Mouse (Mus musculus): ENCODE results near the gene C2cd4a. TPM values are rescaled to one million over a fixed set of nuclear protein-coding genes. Genes with fewer than 3 reads are reported as not detected.

The C2cd4a gene
- polyA plus RNA-seq, 1 experiment from 2014 or later: 1.3 TPM

DNA sequence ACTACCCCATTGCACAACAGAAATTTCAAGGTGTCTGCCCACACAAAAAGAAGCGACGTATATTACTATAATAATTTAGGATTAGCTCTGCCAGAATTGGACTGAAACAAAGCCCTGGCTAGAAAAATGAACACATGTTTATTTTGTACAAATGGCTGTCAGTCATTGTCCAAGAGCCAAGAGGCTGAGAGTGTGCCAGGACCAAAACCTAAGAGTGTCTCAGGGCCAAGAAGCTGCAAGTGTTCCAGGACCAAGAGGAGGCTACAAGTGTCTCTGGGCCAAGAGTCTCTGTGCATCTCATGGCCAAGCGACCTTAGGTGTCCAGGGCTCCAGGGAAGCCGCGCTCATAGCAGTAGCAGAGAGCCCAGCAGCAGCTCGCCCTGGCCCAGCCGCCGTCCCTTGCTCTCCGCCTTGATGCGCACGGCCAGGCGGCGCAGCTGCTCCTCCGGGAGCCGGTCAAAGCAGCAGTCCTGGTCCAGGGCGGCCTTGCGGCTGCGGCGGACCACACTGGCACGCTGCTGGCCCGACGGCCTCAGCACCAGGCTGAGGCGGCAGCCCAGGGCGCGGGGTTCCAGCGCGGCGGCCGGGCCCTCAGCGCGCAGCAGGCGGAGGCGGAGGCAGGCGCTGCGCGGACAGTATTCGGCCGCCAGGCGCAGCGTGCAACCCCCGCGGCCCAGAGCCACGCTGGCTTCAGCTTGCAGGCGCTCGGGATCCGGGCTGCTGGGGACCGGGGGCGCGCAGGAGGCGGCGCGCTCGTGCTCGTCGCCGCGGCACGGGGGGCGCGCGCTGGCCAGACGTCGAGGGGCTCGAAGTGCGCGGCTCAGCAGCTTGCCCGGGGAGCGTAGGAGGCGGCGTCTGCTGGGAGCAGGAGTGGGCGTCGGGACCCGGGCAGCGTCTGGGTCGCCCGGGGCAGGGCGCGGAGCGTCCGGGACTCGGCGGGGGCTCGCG, 1.4 kb downstream of the C2cd4a start:
- 1% methylated on average over 76 of the region's 84 CpGs for WGBS
- Histone ChIP-seq H3K9ac (peak overlapping the region; percentile 46), H3K4me1 (peaks cover 27% of the 10 kb centered on the region), H3K4me2 (peak overlapping the region; percentile 96), H3K36me3 (no peaks in the 10 kb centered on the region), H3K9me3 (no peaks in the 10 kb centered on the region), H3K27ac (peak overlapping the region; percentile 68), H3K4me3 (peak overlapping the region; percentile 57), H3K27me3 (peaks cover 45% of the 10 kb centered on the region)
- ATAC-seq (ENCODE audit: borderline replicate concordance, extremely low read depth, low FRiP score, low TSS enrichment): peak; percentile 89

DNA sequence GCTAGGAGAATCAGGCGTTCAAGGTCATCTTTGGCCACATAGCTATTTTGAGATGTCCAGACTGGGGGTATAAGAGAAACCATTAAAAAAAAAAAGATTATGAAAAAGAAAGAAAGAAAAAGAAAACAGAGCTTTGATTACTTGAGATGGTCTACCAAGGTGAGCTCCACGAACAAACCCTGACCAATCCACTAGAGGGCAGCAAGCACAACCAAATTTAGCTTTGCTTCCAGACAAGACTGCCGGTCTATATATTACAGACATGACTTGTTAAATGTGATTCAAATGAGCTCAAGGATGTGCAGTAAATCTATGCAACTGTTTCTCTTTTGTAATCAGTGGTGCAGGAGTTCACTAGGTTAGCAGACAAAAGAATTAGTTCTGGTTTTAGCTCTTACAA, 3.9 kb downstream of the C2cd4a start:
- 5% methylated on average over 3 of the region's 3 CpGs for WGBS
- peaks cover 45% of the 10 kb centered on the region for H3K27me3 ChIP-seq
- H3K27ac ChIP-seq: no peak overlapping the region
- peaks cover 30% of the 10 kb centered on the region for H3K4me1 ChIP-seq
- H3K9ac ChIP-seq: no peak overlapping the region
- H3K4me2 ChIP-seq: no peak overlapping the region
- H3K4me3 ChIP-seq: no peak overlapping the region
- H3K36me3 ChIP-seq: no peaks in the 10 kb centered on the region
- no peak for ATAC-seq (ENCODE audit: borderline replicate concordance, extremely low read depth, low FRiP score, low TSS enrichment)
- H3K9me3 ChIP-seq: no peaks in the 10 kb centered on the region

DNA sequence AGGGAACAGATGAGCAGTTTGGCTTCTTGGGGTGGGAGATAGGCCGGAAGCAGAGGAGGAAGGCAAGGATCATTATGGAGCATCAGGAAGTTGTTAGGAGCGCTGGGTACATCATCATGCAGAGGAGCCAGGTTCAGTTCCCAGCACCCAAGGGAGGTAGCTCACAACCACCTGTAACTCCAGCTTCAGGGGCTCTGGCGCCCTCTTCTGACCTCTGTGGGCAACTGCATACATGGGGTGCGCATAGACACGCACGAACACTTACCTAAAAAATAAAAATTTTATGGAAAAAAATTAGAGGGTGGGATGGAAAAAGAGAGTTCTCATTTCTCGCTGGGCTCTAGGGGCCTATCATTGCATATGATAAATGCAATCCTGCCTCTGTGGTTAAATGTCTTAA, 6.6 kb downstream of the C2cd4a start:
- no peak overlapping the region for H3K4me3 ChIP-seq
- H3K9me3 ChIP-seq: no peaks in the 10 kb centered on the region
- peaks cover 21% of the 10 kb centered on the region; the same call in 1 of the 2 replicates for H3K27me3 ChIP-seq
- H3K9ac ChIP-seq: no peak overlapping the region
- no peak overlapping the region for H3K27ac ChIP-seq
- no peak overlapping the region for H3K4me2 ChIP-seq
- no peaks in the 10 kb centered on the region for H3K36me3 ChIP-seq
- H3K4me1 ChIP-seq: peaks cover 11% of the 10 kb centered on the region; the same call in 1 of the 2 replicates
- WGBS: 84% methylated on average over 7 of the region's 7 CpGs
- no peak for ATAC-seq (ENCODE audit: borderline replicate concordance, extremely low read depth, low FRiP score, low TSS enrichment)

DNA sequence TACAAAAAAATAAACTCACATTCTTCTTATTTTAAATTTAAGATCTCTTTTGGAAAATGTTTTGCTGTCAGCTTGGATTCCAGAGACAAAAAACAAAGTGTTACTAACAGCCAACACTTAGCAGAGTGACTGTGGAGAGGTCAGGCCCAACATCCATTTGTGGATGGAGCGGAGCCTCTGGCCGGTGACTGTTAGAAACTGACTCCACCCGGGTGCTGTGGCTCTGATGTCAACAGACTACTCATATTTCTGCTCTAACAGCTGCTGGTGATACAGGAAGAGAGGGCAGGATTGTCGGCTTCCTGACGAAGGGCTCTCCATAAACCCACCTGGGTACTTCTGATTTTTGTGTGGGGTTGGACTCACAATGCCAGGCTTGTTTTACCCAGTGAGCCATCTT, 9.0 kb downstream of the C2cd4a start:
- no peaks in the 10 kb centered on the region for H3K9me3 ChIP-seq
- 24% methylated on average over 5 of the region's 5 CpGs for WGBS
- H3K36me3 ChIP-seq: no peaks in the 10 kb centered on the region
- no peak for ATAC-seq (ENCODE audit: borderline replicate concordance, extremely low read depth, low FRiP score, low TSS enrichment)
- no peak overlapping the region for H3K4me3 ChIP-seq
- 0 out of 2 replicates have a peak, but pooled peaks cover 5% of the 10 kb centered on the region for H3K4me1 ChIP-seq
- H3K9ac ChIP-seq: no peak overlapping the region
- H3K27ac ChIP-seq: no peak overlapping the region
- no peak overlapping the region for H3K4me2 ChIP-seq
- H3K27me3 ChIP-seq: no peaks in the 10 kb centered on the region

DNA sequence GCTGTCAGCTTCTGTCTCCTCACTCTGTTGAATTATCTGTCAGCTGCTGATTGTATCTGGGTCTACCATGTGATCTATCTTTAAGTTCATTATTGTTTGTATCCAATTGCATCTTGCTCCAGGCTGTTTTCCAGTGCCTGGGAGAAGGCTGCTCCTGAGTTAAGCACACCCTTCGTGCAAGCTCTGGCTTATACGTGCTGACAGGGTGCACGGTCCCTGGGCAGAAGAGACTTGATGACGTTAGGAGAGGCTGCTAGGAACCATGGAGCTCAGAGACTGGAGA, 13.5 kb downstream of the C2cd4a start:
- H3K4me3 ChIP-seq: no peak overlapping the region
- no peaks in the 10 kb centered on the region for H3K9me3 ChIP-seq
- H3K27ac ChIP-seq: no peak overlapping the region
- H3K27me3 ChIP-seq: no peaks in the 10 kb centered on the region
- peaks cover 18% of the 10 kb centered on the region for H3K4me1 ChIP-seq
- H3K4me2 ChIP-seq: no peak overlapping the region
- ATAC-seq (ENCODE audit: borderline replicate concordance, extremely low read depth, low FRiP score, low TSS enrichment): no peak
- 71% methylated on average over 4 of the region's 4 CpGs for WGBS
- H3K36me3 ChIP-seq: no peaks in the 10 kb centered on the region
- no peak overlapping the region for H3K9ac ChIP-seq

DNA sequence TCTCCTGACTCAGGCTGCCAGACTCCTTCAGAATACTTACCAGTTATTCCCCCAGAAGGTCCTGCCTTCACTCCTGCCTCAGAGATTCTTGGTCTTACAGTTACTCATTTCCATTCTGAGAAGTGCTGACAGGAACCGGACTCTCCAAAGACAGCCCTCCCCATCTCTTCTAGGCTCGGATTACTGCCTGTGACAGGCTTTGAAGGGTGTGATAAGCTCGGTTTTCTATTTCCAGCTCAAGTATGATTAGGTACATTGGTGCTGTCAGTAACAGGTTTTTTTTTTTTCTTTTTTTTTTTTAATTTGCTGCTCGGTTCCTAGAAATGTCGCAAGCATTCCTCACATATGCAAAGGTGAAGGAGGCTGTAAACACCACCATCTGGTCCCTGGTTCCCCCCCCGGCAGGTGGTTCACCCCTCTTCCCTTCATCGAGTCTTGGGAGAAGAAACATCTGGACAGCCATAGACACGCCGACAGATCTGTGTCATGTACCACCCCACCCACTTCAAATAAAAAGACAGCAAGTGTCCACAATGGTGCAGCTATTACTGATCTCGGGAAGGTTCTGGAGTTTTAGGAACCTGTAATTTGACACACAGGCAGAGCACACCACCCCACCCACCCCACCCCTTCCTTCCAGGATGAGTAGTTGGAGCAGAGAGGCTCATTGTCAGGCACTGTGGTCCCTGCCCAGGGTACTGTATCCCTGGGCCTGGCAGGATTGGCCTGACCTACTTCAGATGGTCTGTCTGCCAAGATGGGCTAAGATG, 14.0 kb downstream of the C2cd4a start:
- Histone ChIP-seq H3K4me2 (no peak overlapping the region), H3K4me3 (no peak overlapping the region), H3K9me3 (no peaks in the 10 kb centered on the region), H3K9ac (no peak overlapping the region), H3K27me3 (no peaks in the 10 kb centered on the region), H3K27ac (no peak overlapping the region), H3K4me1 (peaks cover 17% of the 10 kb centered on the region), H3K36me3 (no peaks in the 10 kb centered on the region)
- no peak for ATAC-seq (ENCODE audit: borderline replicate concordance, extremely low read depth, low FRiP score, low TSS enrichment)
- 9% methylated on average over 10 of the region's 10 CpGs for WGBS

DNA sequence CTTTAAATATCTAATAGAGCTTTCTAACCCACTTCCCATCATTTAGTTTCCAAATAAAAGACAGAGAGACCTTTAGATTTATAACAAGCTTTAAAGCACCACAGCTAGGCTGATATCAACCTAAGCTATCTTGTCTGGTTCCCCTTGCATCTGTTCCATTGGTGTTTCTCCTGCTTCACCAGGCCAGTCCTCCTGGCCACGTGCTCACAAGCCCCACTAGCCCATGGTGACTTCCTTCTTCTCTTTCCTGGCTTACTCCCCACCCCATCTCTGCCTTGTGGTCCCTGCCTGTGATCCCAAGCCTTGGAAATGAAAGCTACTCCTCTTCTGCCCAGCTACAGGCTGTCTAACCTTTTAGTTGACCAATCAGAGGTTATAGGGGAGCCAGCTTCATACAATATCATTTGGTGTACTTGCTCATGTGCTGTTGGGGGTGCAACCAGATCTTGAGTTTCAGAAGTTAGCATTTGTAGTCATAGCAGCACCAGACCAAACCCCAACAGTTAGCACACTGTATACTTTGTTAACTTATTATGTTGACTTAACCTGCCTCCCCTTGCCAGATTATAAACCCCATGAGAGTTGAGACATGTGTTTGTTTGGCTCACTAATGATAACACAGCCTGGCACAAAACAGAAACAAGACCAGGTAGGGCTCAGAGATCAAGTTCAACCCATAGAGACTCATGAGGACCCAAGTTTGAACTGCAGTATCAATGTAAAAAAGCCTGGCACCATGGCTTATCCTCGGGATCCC, 15.8 kb downstream of the C2cd4a start:
- Histone ChIP-seq H3K36me3 (no peaks in the 10 kb centered on the region), H3K9me3 (no peaks in the 10 kb centered on the region), H3K4me1 (peaks cover 20% of the 10 kb centered on the region), H3K4me2 (no peak overlapping the region), H3K27me3 (no peaks in the 10 kb centered on the region), H3K9ac (no peak overlapping the region), H3K27ac (no peak overlapping the region), H3K4me3 (no peak overlapping the region)
- no peak for ATAC-seq (ENCODE audit: borderline replicate concordance, extremely low read depth, low FRiP score, low TSS enrichment)
- 71% methylated on average over 2 of the region's 2 CpGs for WGBS

DNA sequence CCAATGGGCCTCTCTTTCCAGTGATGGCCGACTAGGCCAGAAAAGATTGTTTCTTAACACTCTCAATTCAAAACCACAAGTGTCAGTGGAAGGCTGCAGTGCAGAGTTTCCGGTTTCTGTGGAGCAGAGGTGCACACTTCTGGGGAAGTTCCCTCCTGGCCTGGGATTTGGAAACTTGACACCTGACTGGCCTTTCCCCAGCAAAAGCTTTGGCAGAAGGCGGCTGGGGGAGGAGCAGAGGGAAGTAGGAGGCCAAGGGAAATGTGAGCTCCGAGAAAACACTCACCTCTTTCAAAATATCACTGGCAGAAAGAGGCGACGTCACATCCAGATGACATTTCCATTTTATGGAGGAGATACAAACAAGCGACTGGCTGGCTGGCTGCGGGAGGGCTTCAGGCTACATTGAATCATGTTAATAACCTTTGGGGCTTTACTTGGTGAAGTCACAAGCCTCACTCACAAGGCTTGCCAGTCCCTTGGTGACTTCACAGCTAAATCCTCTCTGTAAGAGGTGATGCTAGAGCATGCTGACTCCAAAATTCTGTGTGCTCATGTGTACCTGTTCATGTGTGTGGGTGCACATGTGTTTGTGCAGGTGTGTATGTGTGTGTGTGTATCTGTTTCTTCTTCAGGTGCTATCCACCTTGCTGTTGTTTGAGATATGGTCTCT, 18.3 kb downstream of the C2cd4a start:
- 1% methylated on average over 8 of the region's 8 CpGs for WGBS
- no peaks in the 10 kb centered on the region for H3K27me3 ChIP-seq
- H3K27ac ChIP-seq: peak overlapping the region; percentile 77
- no peaks in the 10 kb centered on the region for H3K36me3 ChIP-seq
- ATAC-seq (ENCODE audit: borderline replicate concordance, extremely low read depth, low FRiP score, low TSS enrichment): peak; percentile 84
- H3K9me3 ChIP-seq: no peaks in the 10 kb centered on the region
- H3K9ac ChIP-seq: no peak overlapping the region
- peaks cover 20% of the 10 kb centered on the region for H3K4me1 ChIP-seq
- H3K4me3 ChIP-seq: no peak overlapping the region
- peak overlapping the region; percentile 35 for H3K4me2 ChIP-seq

DNA sequence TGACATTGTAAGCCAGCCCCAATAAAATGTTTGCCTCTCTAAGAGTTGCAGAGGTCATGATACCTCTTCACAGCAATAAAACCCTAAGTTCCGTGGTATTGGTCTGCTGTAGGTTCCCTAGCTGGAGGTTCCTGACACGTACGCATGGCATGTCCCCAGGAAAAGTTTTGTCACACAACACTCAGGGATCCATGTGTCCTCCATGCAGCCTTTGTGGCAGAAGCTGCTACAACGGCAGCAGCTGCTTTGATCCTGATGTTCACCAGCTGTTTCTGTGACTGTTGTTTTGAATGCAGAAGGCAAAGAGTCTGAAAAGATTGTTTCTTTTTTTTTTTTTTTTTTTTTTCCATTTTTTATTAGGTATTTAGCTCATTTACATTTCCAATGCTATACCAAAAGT, 19.0 kb downstream of the C2cd4a start:
- WGBS: 44% methylated on average over 4 of the region's 4 CpGs
- ATAC-seq (ENCODE audit: borderline replicate concordance, extremely low read depth, low FRiP score, low TSS enrichment): peak; percentile 50; the same call in 1 of the 2 replicates
- peak overlapping the region; percentile 77 for H3K27ac ChIP-seq

DNA sequence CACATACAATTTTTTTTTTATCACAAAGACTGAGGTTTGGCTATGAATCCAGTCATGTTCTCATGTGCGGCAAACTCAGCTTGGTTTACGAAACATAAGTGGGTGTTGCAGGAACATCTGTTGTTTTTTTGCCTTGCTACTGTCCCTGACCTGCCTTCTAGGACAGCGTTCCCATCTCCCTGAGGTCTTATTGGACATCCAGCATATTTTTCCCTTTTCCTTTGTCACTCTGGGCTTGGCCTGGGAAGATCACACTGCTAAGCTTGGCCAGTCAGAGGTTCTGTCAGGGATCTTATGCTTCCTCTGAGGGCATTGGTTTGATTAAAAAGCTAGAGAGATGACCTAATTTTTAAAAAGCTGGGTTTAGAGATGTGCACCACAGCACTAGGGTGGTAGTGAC, 21.0 kb downstream of the C2cd4a start:
- ATAC-seq (ENCODE audit: borderline replicate concordance, extremely low read depth, low FRiP score, low TSS enrichment): no peak
- Histone ChIP-seq H3K4me1 (peaks cover 20% of the 10 kb centered on the region), H3K27me3 (no peaks in the 10 kb centered on the region), H3K4me3 (no peak overlapping the region), H3K9ac (no peak overlapping the region), H3K4me2 (no peak overlapping the region), H3K36me3 (no peaks in the 10 kb centered on the region), H3K9me3 (no peaks in the 10 kb centered on the region), H3K27ac (no peak overlapping the region)
- WGBS: 59% methylated on average over 3 of the region's 3 CpGs

More for the DNA sequence above, 19.0 kb downstream of the C2cd4a start:
- no peaks in the 10 kb centered on the region for H3K36me3 ChIP-seq
- H3K4me2 ChIP-seq: no peak overlapping the region
- peaks cover 20% of the 10 kb centered on the region for H3K4me1 ChIP-seq
- H3K9ac ChIP-seq: no peak overlapping the region
- H3K27me3 ChIP-seq: no peaks in the 10 kb centered on the region
- no peaks in the 10 kb centered on the region for H3K9me3 ChIP-seq
- H3K4me3 ChIP-seq: no peak overlapping the region

DNA sequence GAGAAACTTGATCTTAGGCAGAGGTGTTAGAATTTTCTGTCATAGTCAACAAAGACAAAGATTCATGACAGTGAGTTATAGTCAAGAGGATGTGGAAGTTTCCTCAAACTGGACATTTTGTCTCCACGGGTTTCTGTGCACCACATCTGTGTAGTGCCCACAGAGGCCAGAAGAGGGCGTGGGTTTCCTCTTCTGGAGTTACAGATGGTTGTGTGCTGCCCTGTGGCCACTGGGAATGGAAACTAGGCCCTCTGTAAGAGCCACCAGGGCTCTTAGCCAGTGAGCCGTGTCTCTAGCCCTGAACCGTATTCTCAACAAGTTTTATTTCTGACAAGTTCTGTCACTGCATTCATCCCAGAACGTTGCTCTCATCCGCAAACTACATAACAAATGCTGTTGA, 21.6 kb downstream of the C2cd4a start:
- Histone ChIP-seq H3K4me1 (peaks cover 20% of the 10 kb centered on the region), H3K27ac (no peak overlapping the region), H3K4me2 (no peak overlapping the region), H3K4me3 (no peak overlapping the region), H3K27me3 (no peaks in the 10 kb centered on the region), H3K9me3 (no peaks in the 10 kb centered on the region), H3K36me3 (no peaks in the 10 kb centered on the region), H3K9ac (no peak overlapping the region)
- 50% methylated on average over 6 of the region's 6 CpGs for WGBS
- ATAC-seq (ENCODE audit: borderline replicate concordance, extremely low read depth, low FRiP score, low TSS enrichment): no peak
